Comparison of ENCODE assay signal across 7 mouse cellular contexts in genomic region chr13:81944469-81944868, GRCm38 (mm10).
DNase-seq lines count a peak whose midpoint lies in the region; ATAC-seq and TF ChIP-seq lines count a peak whose summit lies in the region.

No protein-coding gene starts in this region.

- H3K4me3 ChIP-seq in lung, embryonic 14.5 days (ENCODE audit: low read depth, low read length), result 0 out of 2 replicates have a peak overlapping the region, but pooled peaks have one; percentile 5
- H3K4me3 ChIP-seq in forebrain, embryonic 12.5 days (replicated peaks), result peak overlapping the region; percentile 21
- H3K4me3 ChIP-seq in intestine, postnatal 0 days (ENCODE audit: low read depth, low read length), result no peak overlapping the region
- peak overlapping the region; percentile 31 for H3K4me3 ChIP-seq in neural tube, embryonic 14.5 days (ENCODE audit: low read depth, low read length)

- ATAC-seq in lung, embryonic 14.5 days (ENCODE audit: insufficient read depth), result peak; percentile 77; the same call in 1 of the 2 replicates
- peak; percentile 85 for ATAC-seq in forebrain, embryonic 12.5 days (ENCODE audit: low FRiP score)
- no peak for ATAC-seq in intestine, postnatal 0 days
- ATAC-seq in neural tube, embryonic 14.5 days (ENCODE audit: low read depth), result peak; percentile 87
- ATAC-seq in granulocyte monocyte progenitor cell, adult 5-6 weeks (replicated peaks; ENCODE audit: poor library complexity, severe bottlenecking), result no peak

- no peak overlapping the region for H3K9ac ChIP-seq in lung, embryonic 14.5 days
- H3K9ac ChIP-seq in forebrain, embryonic 12.5 days, result no peak overlapping the region
- no peak overlapping the region for H3K9ac ChIP-seq in intestine, postnatal 0 days (ENCODE audit: low read depth, low read length)
- 0 out of 2 replicates have a peak overlapping the region, but pooled peaks have one; percentile 34 for H3K9ac ChIP-seq in neural tube, embryonic 14.5 days (replicated peaks; ENCODE audit: low read depth, low read length)

- no peaks in the 10 kb centered on the region for H3K36me3 ChIP-seq in lung, embryonic 14.5 days (ENCODE audit: insufficient read depth)
- no peaks in the 10 kb centered on the region for H3K36me3 ChIP-seq in forebrain, embryonic 12.5 days (replicated peaks)
- no peaks in the 10 kb centered on the region for H3K36me3 ChIP-seq in intestine, postnatal 0 days (ENCODE audit: control insufficient read depth, insufficient read depth)
- no peaks in the 10 kb centered on the region for H3K36me3 ChIP-seq in neural tube, embryonic 14.5 days (ENCODE audit: control insufficient read depth, insufficient read depth, low read length)

- H3K4me1 ChIP-seq in lung, embryonic 14.5 days (ENCODE audit: insufficient read depth), result no peaks in the 10 kb centered on the region
- H3K4me1 ChIP-seq in forebrain, embryonic 12.5 days, result peaks cover 11% of the 10 kb centered on the region
- H3K4me1 ChIP-seq in intestine, postnatal 0 days (replicated peaks; ENCODE audit: control insufficient read depth, insufficient read depth, low read length), result no peaks in the 10 kb centered on the region
- no peaks in the 10 kb centered on the region for H3K4me1 ChIP-seq in neural tube, embryonic 14.5 days (ENCODE audit: control insufficient read depth, insufficient read depth, low read length)

- 20% methylated on average over 6 of the region's 6 CpGs for WGBS in lung, embryonic 14.5 days
- 41% methylated on average over 6 of the region's 6 CpGs for WGBS in forebrain, embryonic 12.5 days
- WGBS in intestine, postnatal 0 days, result 56% methylated on average over 6 of the region's 6 CpGs
- WGBS in neural tube, embryonic 14.5 days, result 29% methylated on average over 6 of the region's 6 CpGs

- DNase-seq in lung, embryonic 14.5 days, result no peak
- DNase-seq in lung, postnatal 10 days, result no peak
- DNase-seq in kidney, postnatal 25 days, result no peak

- no peaks in the 10 kb centered on the region for H3K27me3 ChIP-seq in lung, embryonic 14.5 days (ENCODE audit: insufficient read depth, low read length)
- H3K27me3 ChIP-seq in forebrain, embryonic 12.5 days, result no peaks in the 10 kb centered on the region
- H3K27me3 ChIP-seq in intestine, postnatal 0 days (replicated peaks; ENCODE audit: control insufficient read depth, insufficient read depth, low read length), result no peaks in the 10 kb centered on the region
- H3K27me3 ChIP-seq in neural tube, embryonic 14.5 days (ENCODE audit: control insufficient read depth, insufficient read depth, low read length), result no peaks in the 10 kb centered on the region

- no peak for TF ChIP-seq CTCF in lung, embryonic 14.5 days (IDR thresholded peaks at IDR 0.05; ENCODE audit: low read depth)
- no peak for TF ChIP-seq CTCF in intestine, postnatal 0 days (IDR thresholded peaks at IDR 0.05; ENCODE audit: low read depth)

- H3K27ac ChIP-seq in lung, embryonic 14.5 days (ENCODE audit: low read depth), result no peak overlapping the region
- H3K27ac ChIP-seq in forebrain, embryonic 12.5 days, result 0 out of 2 replicates have a peak overlapping the region, but pooled peaks have one; percentile 13
- H3K27ac ChIP-seq in intestine, postnatal 0 days (ENCODE audit: low read depth, low read length), result no peak overlapping the region
- no peak overlapping the region for H3K27ac ChIP-seq in neural tube, embryonic 14.5 days (ENCODE audit: low read depth, low read length)

- no peaks in the 10 kb centered on the region for H3K9me3 ChIP-seq in lung, embryonic 14.5 days (ENCODE audit: low read depth, low read length)
- no peaks in the 10 kb centered on the region for H3K9me3 ChIP-seq in forebrain, embryonic 12.5 days
- no peaks in the 10 kb centered on the region for H3K9me3 ChIP-seq in intestine, postnatal 0 days (ENCODE audit: control insufficient read depth)
- H3K9me3 ChIP-seq in neural tube, embryonic 14.5 days (ENCODE audit: control insufficient read depth, low read length), result no peaks in the 10 kb centered on the region

- H3K4me2 ChIP-seq in lung, embryonic 14.5 days, result peak overlapping the region; percentile 52
- H3K4me2 ChIP-seq in forebrain, embryonic 12.5 days, result peak overlapping the region; percentile 43
- H3K4me2 ChIP-seq in intestine, postnatal 0 days (replicated peaks; ENCODE audit: low read depth), result 0 out of 2 replicates have a peak overlapping the region, but pooled peaks have one; percentile 13
- peak overlapping the region; percentile 67 for H3K4me2 ChIP-seq in neural tube, embryonic 14.5 days (ENCODE audit: low read depth, low read length)

Comparison
In these comparisons a context has a peak if more than half of its experiments do, and no peak if none do; other contexts are left out.
1. ATAC-seq: peak in lung, embryonic 14.5 days (single experiment), forebrain, embryonic 12.5 days (single experiment) and neural tube, embryonic 14.5 days (single experiment); none in intestine, postnatal 0 days (single experiment) and granulocyte monocyte progenitor cell, adult 5-6 weeks (single experiment).
2. H3K4me2 ChIP-seq: peak in every context shown above with its lines; median percentile 67 in neural tube, embryonic 14.5 days; 52 in lung, embryonic 14.5 days; 43 in forebrain, embryonic 12.5 days; 13 in intestine, postnatal 0 days.